Mouse (Mus musculus) kidney, postnatal 0 days (tissue): ENCODE data around the gene Ctf2. TPM values are rescaled to one million over a fixed set of nuclear protein-coding genes. Genes with fewer than 3 reads are reported as not detected.

Experiments used
- ATAC-seq: fragments of 200-750 bp; cut with Nextera tagmentation; replicated peaks from 2 replicates; pipeline ENCODE4 v1.8.0; 2017; ENCODE audit warnings: low read depth, moderate number of reproducible peaks, moderate TSS enrichment, moderate library complexity; ENCODE audit not compliant: low FRiP score
- DNase-seq: peaks from one replicate; pipeline ENCODE4 v3.0.0-alpha.2; 2016; ENCODE audit warnings: low spot score
- H3K27ac ChIP-seq: fragments of 300-500 bp; sonication (generic); 2 replicates; pipeline ENCODE4 v1.5.1; 2014; ENCODE audit warnings: mild to moderate bottlenecking
- H3K27me3 ChIP-seq: fragments of 300-500 bp; sonication (generic); 2 replicates; pipeline ENCODE4 v1.6.1; 2014; ENCODE audit warnings: low read length, mixed read lengths; ENCODE audit not compliant: insufficient read depth
- H3K36me3 ChIP-seq: fragments of 300-500 bp; sonication (generic); 2 replicates; pipeline ENCODE4 v1.6.1; 2014; ENCODE audit warnings: low read length, mixed read lengths; ENCODE audit not compliant: insufficient read depth
- H3K4me1 ChIP-seq: fragments of 300-500 bp; sonication (generic); replicated peaks from 2 replicates; pipeline ENCODE4 v1.6.1; 2014; ENCODE audit warnings: antibody characterized with exemption, low read length, mixed read lengths; ENCODE audit not compliant: insufficient read depth
- H3K4me2 ChIP-seq: fragments of 300-500 bp; sonication (generic); 2 replicates; pipeline ENCODE4 v1.6.1; 2014; ENCODE audit warnings: mild to moderate bottlenecking, low read length, moderate library complexity, mixed read lengths
- H3K4me3 ChIP-seq: fragments of 300-500 bp; sonication (generic); replicated peaks from 2 replicates; pipeline ENCODE4 v1.5.1; 2014; ENCODE audit warnings: low read depth, low read length
- H3K9ac ChIP-seq: fragments of 300-500 bp; sonication (generic); 2 replicates; pipeline ENCODE4 v1.6.1; 2014; ENCODE audit warnings: low read depth, low read length
- H3K9me3 ChIP-seq: fragments of 300-500 bp; sonication (generic); replicated peaks from 2 replicates; pipeline ENCODE4 v1.6.1; 2016; ENCODE audit warnings: low read length, inconsistent platforms, mixed read lengths
- CTCF ChIP-seq: IDR thresholded peaks from 2 replicates; pipeline ENCODE4 v1.5.1; 2016; ENCODE audit warnings: antibody characterized with exemption, low read depth, mild to moderate bottlenecking, moderate library complexity
- WGBS: fragments of 180-500 bp; shearing (Covaris S2); extraction: QIAGEN DNeasy Blood & Tissue Kit; methylation state at CpG from one replicate; pipeline ENCODE4 v1.1.7; 2014; 5-methylcytosine and 5-hydroxymethylcytosine counted together
- polyA plus RNA-seq: library from polyadenylated mRNA; unstranded; fragments of >200 nt; fragmentation: Nextera tagmentation; extraction: Ambion mirVana; gene quantifications from 2 replicates; pipeline ENCODE4 v1.2.1, GENCODE M21; 2015

Gene Ctf2
- polyA plus RNA-seq, 1 experiment from 2014 or later: not detected

DNA sequence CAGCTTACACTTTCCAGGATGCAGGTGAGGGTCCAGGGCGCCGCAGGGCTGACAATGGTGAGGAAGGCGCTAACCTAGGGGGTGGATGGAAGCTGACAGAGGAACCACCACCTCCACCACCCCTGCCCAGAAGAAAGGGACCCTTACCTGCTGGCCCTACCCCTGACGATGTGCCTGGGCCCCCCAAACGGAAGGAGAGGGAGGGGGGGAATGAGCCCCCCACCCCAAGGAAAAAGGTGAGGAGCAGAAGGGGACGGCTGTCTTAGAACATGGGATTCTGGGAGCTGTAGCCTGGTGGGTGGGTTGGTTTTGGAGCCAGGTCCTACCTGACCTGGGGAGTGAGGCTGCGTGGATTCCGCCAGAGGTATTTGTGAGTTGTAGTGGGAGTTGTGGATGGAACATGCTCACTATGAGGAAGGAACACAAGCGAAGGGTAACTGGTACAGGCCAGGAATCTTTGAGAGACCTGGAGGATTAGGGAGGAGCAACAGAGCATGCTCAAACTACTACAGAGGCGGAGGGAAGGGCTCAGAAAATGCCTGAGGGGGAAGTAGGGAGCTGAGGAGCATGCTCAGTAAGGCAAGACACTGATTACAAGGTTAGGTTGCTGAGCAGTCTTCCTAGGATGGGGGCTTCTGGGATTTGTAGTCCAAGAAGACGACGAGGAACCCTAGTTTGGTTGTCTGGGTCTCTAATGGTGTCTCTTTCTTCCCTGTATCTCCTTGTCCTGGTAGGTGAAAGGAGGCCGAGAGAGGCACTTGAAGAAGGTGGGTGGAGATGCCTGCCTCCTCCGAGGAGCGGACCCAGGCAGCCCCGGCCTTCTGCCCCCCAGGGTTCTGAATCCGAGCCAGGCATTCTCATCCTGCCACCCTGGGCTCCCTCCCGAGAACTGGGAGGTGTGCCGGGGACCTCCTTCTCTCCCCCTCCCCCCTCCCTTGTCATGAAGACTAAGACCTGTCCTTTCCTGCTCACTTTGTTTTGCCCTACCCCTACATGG lies 18.5 kb upstream of the Ctf2 start:
- peaks cover 5% of the 10 kb centered on the region; the same call in 1 of the 2 replicates for H3K4me1 ChIP-seq
- no peak overlapping the region; the same call in 1 of the 2 replicates for H3K27ac ChIP-seq
- no peak overlapping the region for H3K4me3 ChIP-seq
- ATAC-seq: no peak
- 87% methylated on average over 19 of the region's 19 CpGs for WGBS
- H3K27me3 ChIP-seq: no peaks in the 10 kb centered on the region
- peak; percentile 55 for DNase-seq
- TF ChIP-seq CTCF: no peak
- no peaks in the 10 kb centered on the region for H3K9me3 ChIP-seq
- H3K9ac ChIP-seq: no peak overlapping the region
- H3K36me3 ChIP-seq: peaks cover 53% of the 10 kb centered on the region
- no peak overlapping the region for H3K4me2 ChIP-seq

- 85% methylated on average over 28 of the region's 28 CpGs for WGBS
- H3K4me2 ChIP-seq: no peak overlapping the region
- no peak for DNase-seq
- ATAC-seq: no peak
- H3K4me1 ChIP-seq: peaks cover 5% of the 10 kb centered on the region; the same call in 1 of the 2 replicates
- H3K4me3 ChIP-seq: no peak overlapping the region
- H3K27me3 ChIP-seq: no peaks in the 10 kb centered on the region
- TF ChIP-seq CTCF: no peak
- peaks cover 37% of the 10 kb centered on the region for H3K36me3 ChIP-seq
- no peak overlapping the region for H3K27ac ChIP-seq
- H3K9ac ChIP-seq: no peak overlapping the region
- no peaks in the 10 kb centered on the region for H3K9me3 ChIP-seq
These were observed 16.2 kb upstream of the Ctf2 start for GRCm38 (mm10) chr7:127748235-127748560.

DNA sequence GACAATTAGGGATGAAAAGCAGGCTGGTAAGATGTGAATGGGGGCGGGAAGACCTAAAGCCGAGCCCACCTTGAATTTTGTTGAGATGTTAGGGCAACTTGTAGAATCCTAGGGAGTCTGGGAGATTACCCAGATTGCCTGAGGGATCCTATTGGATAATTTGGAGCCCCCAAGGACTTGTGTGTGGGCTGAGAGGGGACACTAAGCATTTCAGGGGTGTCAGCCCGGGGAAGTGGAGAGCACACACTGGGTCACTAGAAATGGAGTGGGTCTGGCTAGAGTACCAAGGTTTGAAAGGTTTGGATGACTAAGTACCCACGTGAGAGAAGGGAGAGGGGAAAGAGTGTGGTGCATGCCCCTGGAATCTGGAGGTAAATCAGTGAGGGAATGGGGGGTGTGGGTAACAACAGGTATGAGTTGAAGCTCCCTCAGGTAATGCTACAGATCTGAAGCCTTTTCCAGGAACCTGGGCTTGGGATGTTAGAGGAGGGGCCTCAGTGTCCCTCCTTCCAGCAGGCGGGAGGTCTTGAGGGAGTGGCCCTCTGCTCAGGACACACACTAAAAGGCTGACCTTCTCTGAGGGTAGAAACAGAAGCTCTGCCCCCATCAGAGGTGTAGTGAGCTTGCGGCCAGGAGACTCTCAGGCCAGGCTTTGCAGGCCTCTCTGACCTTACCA lies 15.7 kb upstream of the Ctf2 start:
- Histone ChIP-seq H3K9ac (peak overlapping the region; percentile 82), H3K4me2 (peak overlapping the region; percentile 97), H3K9me3 (no peaks in the 10 kb centered on the region), H3K36me3 (peaks cover 33% of the 10 kb centered on the region), H3K4me1 (peaks cover 5% of the 10 kb centered on the region; the same call in 1 of the 2 replicates), H3K27me3 (no peaks in the 10 kb centered on the region), H3K27ac (peak overlapping the region; percentile 81; the same call in 1 of the 2 replicates), H3K4me3 (peak overlapping the region; percentile 86)
- DNase-seq (peak; percentile 2), ATAC-seq (no peak)
- no peak for TF ChIP-seq CTCF
- WGBS: 35% methylated on average over 6 of the region's 6 CpGs

GRCm38 (mm10) chr7:127746494-127747491 lies 14.8 kb upstream of the Ctf2 start:
- Histone ChIP-seq H3K9me3 (no peaks in the 10 kb centered on the region), H3K4me2 (peak overlapping the region; percentile 97), H3K4me1 (peaks cover 5% of the 10 kb centered on the region; the same call in 1 of the 2 replicates), H3K36me3 (peaks cover 24% of the 10 kb centered on the region), H3K27ac (peak overlapping the region; percentile 81), H3K9ac (peak overlapping the region; percentile 82), H3K27me3 (no peaks in the 10 kb centered on the region), H3K4me3 (peak overlapping the region; percentile 86)
- 1% methylated on average over 40 of the region's 62 CpGs for WGBS
- peak; percentile 8; the same call in 1 of the 2 replicates for ATAC-seq
- TF ChIP-seq CTCF: no peak
- peak; percentile 55 for DNase-seq

DNA sequence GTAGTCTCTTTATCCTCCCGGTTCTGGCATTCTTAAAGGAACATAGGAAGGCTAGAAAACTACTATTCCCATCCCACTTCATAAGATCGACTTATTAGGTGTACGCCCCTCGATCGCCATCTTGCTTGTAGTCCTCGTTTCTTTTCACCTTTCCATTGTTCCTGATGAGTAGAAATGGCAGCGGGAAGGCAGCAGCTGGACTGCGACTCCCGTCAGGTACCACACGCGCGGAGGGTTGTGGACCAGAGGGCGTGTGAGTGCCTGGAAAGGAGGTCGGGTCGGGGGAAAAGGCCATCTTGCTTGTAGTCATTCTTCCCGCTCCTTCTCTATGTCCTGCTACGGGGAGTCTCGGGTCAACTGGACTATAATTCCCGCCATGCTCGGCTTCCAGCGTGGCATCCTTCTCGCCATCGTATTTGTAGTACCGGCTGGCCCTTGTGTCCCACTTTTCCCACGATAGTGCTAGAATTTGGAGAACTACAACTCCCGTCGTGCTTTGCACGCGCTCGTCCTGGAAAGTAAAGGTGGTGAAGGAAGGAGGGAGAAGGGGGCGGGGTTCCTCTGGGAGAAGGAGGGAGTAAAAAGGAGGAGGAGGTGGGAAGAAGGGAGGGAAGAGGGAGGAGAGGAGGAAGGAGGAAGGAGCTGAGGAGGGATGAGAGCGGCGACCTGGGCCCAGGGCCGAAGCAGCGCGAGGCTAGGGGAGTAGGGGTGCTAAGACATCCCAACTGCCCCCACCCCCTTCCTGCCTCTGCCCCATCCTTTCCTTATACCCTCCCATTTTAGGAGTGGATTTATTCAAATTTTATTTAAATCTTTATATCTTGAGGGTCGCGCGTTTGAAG lies 13.9 kb upstream of the Ctf2 start:
- Histone ChIP-seq H3K4me1 (peaks cover 5% of the 10 kb centered on the region; the same call in 1 of the 2 replicates), H3K9ac (peak overlapping the region; percentile 82), H3K4me2 (peak overlapping the region; percentile 97), H3K36me3 (peaks cover 15% of the 10 kb centered on the region; the same call in 1 of the 2 replicates), H3K4me3 (peak overlapping the region; percentile 86), H3K27ac (peak overlapping the region; percentile 81), H3K27me3 (no peaks in the 10 kb centered on the region), H3K9me3 (no peaks in the 10 kb centered on the region)
- under 1% methylated on average over 38 of the region's 39 CpGs for WGBS
- TF ChIP-seq CTCF: no peak
- DNase-seq: peak; percentile 100
- ATAC-seq: peak; percentile 90
